Mouse (Mus musculus): ENCODE measurements around the gene Adamts4.
A peak's percentile ranks its signal among the peaks of the same experiment; 100 is the strongest.
"Not testable (repeated sequence)": the region's sequence is repeated elsewhere in the genome, so short reads cannot be mapped to it uniquely, and the experiment has no call there.

Adamts4 gene

DNA sequence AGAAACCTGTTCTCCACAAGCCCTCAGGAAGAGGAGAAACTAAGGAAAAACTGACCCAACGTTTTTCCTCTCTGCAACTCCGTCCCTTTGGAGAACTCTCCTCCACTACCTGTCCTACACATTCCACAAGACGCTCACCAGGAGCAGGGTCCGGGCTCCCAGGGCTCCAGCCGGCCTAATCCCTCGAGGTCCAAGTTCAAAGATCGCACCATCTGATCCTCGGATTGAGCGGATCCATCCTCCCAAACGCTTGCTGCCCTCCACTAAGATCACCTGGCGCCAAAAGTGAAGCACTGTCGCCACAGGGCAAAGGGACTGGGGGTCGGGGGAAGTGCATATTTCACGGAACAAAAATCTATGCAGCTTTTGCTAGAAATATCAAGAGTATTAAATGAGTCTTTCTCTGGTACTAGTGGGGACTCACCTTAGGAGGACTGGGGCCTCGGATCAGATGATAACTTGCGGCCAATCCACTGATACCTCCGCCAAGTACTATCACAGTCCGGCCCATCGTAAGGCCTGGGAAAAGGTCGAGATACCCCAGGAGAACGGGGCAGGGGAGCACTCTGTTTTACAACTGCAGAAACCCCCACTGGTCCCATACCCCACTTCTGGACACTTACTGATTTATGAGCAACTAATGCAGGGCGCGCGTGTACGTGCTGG is 30.2 kb downstream of the Adamts4 start:
- peak; percentile 49 for DNase-seq

- DNase-seq, result peak; percentile 92
Measured at GRCm38 (mm10) chr1:171280916-171281527, 30.8 kb downstream of the Adamts4 start, which contains the start of gene Ppox. Gene Ppox (minus strand): TSS chr1:171281186.

- DNase-seq, result peak; percentile 91
Measured at GRCm38 (mm10) chr1:171281528-171281923, 31.3 kb downstream of the Adamts4 start.

DNA sequence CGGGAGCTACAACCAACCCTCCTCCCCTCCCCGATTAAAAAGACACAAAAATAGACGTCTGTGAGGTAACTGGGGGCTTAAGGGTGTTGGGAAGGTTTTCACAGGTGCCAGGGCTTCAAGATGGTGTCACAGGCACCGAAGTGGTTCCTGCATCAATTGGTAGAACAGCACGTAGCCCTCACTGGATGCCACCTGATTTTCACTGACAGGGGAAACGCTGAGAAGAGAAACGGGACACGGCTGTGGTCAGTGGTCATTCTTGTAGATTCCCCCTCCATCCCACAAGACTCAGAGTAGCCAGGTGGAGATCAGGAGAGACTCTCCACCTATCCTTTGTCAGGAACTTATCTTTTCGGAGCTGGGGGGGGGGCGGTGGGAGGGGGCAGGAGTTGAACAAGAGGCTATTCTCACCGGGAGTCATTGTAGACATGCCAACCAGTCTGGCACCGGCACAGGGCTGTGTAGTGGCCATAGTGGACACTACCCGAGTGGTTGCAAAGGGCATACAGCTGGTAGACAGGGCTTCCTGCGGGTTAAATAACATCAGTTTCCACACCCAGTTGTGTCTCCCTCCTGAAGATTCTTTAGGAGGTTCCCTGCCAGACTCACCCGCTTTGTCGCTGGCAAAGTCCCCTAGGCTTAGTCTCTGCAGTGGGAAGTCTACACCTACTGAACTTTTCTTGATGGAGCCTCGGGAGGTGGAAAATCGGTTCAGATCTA is 32.0 kb downstream of the Adamts4 start:
- no peak for DNase-seq

GRCm38 (mm10) chr1:171283188-171284160 is 33.3 kb downstream of the Adamts4 start:
- DNase-seq, result no peak

GRCm38 (mm10) chr1:171284491-171284890 is 34.3 kb downstream of the Adamts4 start:
- DNase-seq, result no peak

DNA sequence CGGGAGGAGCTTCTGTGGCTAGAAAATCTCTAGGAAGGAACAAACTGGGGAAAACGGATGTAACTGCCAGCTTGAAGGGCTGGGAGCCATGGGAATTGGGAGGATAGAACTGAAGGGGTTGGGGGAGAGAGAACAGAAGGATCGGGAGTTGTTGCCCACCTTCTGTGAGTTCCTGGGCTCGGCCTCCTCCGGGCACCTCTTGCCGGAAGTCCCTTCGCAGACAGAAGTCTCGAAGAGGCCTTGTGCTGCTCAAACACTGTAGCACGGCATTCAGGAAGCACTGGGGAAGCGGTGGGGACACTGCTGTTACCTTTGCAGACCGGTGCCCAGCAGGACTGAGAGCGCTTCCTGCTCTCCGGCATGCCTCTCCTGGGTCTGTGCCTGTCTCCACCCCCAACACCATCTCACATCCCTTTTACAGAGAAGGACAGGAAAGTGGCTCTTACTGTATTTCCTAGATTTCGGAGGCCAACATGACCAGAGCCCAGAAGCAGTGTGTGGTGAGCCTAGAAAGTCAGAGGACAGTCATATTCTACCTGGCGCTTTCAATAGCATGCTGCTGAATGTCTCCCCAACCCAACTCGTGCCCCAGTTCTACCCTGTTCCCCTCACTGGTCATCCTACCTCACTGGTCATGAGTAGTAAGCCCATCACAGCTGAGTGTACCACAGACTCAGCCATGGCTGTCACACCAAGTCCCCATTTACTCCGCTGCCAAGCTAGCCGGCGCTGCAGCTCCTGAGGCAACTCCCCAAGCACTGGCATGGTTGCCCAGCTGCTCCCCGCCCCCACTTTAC is 35.1 kb downstream of the Adamts4 start:
- no peak for DNase-seq

DNA sequence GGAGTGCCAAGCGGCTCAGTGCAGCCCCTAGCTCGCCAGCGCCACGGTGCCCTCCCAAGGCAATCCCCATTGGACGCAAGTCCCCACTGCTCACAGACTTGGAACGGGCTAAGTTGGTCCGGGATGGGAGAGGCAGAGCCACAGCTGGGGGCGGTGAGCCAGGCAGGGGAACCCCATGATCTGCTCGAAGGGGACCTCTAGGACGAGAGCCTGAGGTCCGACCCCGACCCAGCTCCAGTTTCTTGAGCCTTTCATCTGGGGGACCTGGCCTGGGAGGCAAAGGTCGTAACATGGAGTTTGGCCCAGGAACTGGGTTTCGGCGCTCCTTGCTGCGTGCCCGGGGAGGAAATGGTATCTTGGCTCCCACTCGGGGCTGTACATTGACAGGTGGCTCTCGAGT is 36.3 kb downstream of the Adamts4 start:
- no peak for DNase-seq

GRCm38 (mm10) chr1:171287136-171288081 is 37.2 kb downstream of the Adamts4 start, which contains the start of gene Usp21:
Gene Usp21 (minus strand): TSS chr1:171287991.
- DNase-seq, result peak; percentile 92

- DNase-seq, result no peak
Measured at GRCm38 (mm10) chr1:171288328-171288727, 38.1 kb downstream of the Adamts4 start.

GRCm38 (mm10) chr1:171293351-171293750 is 43.1 kb downstream of the Adamts4 start:
- DNase-seq, result no peak

GRCm38 (mm10) chr1:171293906-171294297 is 43.7 kb downstream of the Adamts4 start:
- DNase-seq, result no peak

DNA sequence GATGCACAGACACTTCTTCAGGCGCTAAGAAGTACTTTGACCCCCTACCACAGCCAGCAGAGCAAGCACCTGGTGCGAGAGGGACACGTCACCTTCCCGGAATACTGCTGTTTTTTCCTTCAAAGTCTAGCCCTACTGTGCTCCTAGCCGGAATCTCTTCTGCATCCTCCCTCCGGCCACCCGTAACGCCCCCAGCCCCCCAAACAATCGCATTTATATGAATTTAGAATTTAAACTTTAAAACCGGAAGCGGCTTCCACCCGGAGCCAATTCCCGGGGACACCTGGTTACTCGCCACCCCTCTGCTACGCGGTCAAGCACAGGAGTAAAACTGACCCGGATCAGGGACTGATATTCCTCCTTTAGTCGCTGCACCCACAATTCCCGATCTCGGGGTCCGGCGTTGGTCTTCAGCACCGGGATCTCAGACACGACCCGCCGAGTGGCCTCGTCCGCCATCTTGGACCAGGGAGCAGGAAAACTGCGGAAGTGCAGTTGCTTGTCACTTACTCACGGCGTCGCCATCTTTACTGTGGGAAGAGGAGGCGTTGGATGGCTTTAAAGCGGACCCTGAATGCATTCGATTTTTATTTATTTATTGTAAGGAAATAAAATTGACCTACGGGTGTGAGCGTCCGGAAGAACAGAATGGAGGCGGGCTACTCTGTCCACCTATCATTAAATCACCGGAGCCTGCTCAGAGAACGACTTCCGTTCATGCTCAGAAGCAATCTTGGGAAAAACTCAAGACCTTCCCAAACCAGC is 44.3 kb downstream of the Adamts4 start, which contains the start of gene Ufc1:
TSS of gene Ufc1 (minus strand) at position 727 of the 765 bp plus-strand sequence.
- peak; percentile 92 for DNase-seq

DNA sequence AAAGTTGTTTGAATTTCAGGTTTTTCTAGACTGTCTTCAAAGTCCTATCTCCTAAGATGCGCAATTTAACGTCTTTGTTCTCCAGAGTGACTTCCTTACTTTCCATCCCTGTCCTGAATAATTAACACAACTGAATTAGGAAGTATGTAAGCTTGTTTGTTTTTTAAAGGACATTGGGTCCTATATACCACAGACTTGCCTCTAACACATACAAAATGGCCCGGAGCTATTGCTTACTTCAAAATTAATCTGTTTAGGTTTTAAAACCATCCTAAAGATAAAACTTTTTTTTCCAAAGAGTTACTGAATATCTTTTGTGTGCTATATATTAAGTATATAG is 44.8 kb downstream of the Adamts4 start:
- DNase-seq, result no peak

- no peak for DNase-seq
Measured at GRCm38 (mm10) chr1:171298226-171298625, 48.0 kb downstream of the Adamts4 start.

- DNase-seq, result not testable (repeated sequence)
Measured at GRCm38 (mm10) chr1:171306157-171306556, 55.9 kb downstream of the Adamts4 start.

DNA sequence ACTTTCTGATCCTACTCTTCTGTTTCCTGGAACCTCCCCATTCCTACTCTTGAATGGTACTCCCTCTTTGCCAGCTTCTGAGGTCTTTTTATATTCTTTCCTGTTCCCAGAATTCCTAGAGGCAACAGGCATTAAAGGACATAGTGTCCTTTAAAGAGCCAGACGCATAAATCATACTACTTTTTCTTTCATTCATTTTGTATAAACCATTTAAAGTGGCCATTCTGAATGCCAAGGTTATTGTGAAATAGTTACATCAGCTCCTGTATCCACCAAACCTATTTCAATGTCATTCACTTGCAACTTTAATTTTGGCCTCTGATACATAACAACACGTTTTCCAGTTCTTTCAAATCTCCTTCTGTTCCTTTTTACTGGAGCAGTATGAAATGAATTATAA is 59.1 kb downstream of the Adamts4 start:
- no peak for DNase-seq

Data from kidney, adult 18-20 months (tissue).